In genomic region chr1:35469185-35469753, GRCm38 (mm10) we compare ENCODE assay signal across 9 mouse cellular contexts.
DNase-seq lines count a peak whose midpoint lies in the region; ATAC-seq and TF ChIP-seq lines count a peak whose summit lies in the region.
"Had no signal": no experiment of that assay in that cellular context is flagged by ENCODE, and none has a peak within 500 bp of the region (broad histone marks: within the 10 kb centered on the region; RNA-seq: fewer than 3 reads in every experiment).

No protein-coding gene starts in this region.

- H3K4me2 ChIP-seq in midbrain, embryonic 11.5 days: no peak overlapping the region
- no peak overlapping the region for H3K4me2 ChIP-seq in hindbrain, embryonic 13.5 days
- H3K4me2 ChIP-seq in midbrain, postnatal 0 days (ENCODE audit: low read depth, low read length, poor library complexity, severe bottlenecking): no peak overlapping the region
- no peak overlapping the region for H3K4me2 ChIP-seq in intestine, embryonic 15.5 days (replicated peaks)

- no peak overlapping the region for H3K4me3 ChIP-seq in midbrain, embryonic 10.5 days
- no peak overlapping the region for H3K4me3 ChIP-seq in midbrain, embryonic 11.5 days (ENCODE audit: low read depth, low read length)
- no peak overlapping the region for H3K4me3 ChIP-seq in forebrain, embryonic 10.5 days
- H3K4me3 ChIP-seq in hindbrain, embryonic 13.5 days: no peak overlapping the region
- H3K4me3 ChIP-seq in midbrain, postnatal 0 days (ENCODE audit: low read depth, low read length): no peak overlapping the region
- no peak overlapping the region for H3K4me3 ChIP-seq in intestine, embryonic 15.5 days (replicated peaks)

- H3K9me3 ChIP-seq in midbrain, embryonic 10.5 days (replicated peaks): peaks cover 17% of the 10 kb centered on the region
- peaks cover 3% of the 10 kb centered on the region for H3K9me3 ChIP-seq in midbrain, embryonic 11.5 days (ENCODE audit: control insufficient read depth, low read length)
- peaks cover 21% of the 10 kb centered on the region for H3K9me3 ChIP-seq in forebrain, embryonic 10.5 days
- peaks cover 5% of the 10 kb centered on the region for H3K9me3 ChIP-seq in hindbrain, embryonic 13.5 days
- no peaks in the 10 kb centered on the region for H3K9me3 ChIP-seq in midbrain, postnatal 0 days (ENCODE audit: low read length)
- H3K9me3 ChIP-seq in intestine, embryonic 15.5 days: no peaks in the 10 kb centered on the region

- no peak for TF ChIP-seq CTCF in midbrain, postnatal 0 days (IDR thresholded peaks at IDR 0.05)

- peaks cover 20% of the 10 kb centered on the region for H3K4me1 ChIP-seq in midbrain, embryonic 10.5 days
- 0 out of 2 replicates have a peak, but pooled peaks cover 7% of the 10 kb centered on the region for H3K4me1 ChIP-seq in midbrain, embryonic 11.5 days (ENCODE audit: control insufficient read depth, insufficient read depth, low read length)
- peaks cover 23% of the 10 kb centered on the region for H3K4me1 ChIP-seq in forebrain, embryonic 10.5 days
- peaks cover 10% of the 10 kb centered on the region for H3K4me1 ChIP-seq in hindbrain, embryonic 13.5 days (replicated peaks)
- H3K4me1 ChIP-seq in midbrain, postnatal 0 days (ENCODE audit: insufficient read depth, low read length): no peaks in the 10 kb centered on the region
- H3K4me1 ChIP-seq in intestine, embryonic 15.5 days (replicated peaks): no peaks in the 10 kb centered on the region

- no peak; the same call in 1 of the 2 replicates for ATAC-seq in midbrain, embryonic 11.5 days (ENCODE audit: low FRiP score)
- ATAC-seq in hindbrain, embryonic 13.5 days (ENCODE audit: low FRiP score): peak; percentile 54; the same call in 1 of the 2 replicates
- ATAC-seq in midbrain, postnatal 0 days (ENCODE audit: low FRiP score): 0 out of 2 replicates have a peak, but pooled peaks have one; percentile 5
- no peak for ATAC-seq in intestine, embryonic 15.5 days

- H3K9ac ChIP-seq in midbrain, embryonic 11.5 days (ENCODE audit: low read length): no peak overlapping the region
- H3K9ac ChIP-seq in hindbrain, embryonic 13.5 days: no peak overlapping the region
- no peak overlapping the region for H3K9ac ChIP-seq in midbrain, postnatal 0 days (replicated peaks; ENCODE audit: low read length, poor library complexity, severe bottlenecking)
- H3K9ac ChIP-seq in intestine, embryonic 15.5 days: no peak overlapping the region

- peak overlapping the region; percentile 55 for H3K27ac ChIP-seq in midbrain, embryonic 10.5 days (replicated peaks)
- no peak overlapping the region for H3K27ac ChIP-seq in midbrain, embryonic 11.5 days (ENCODE audit: low read depth, low read length)
- 0 out of 2 replicates have a peak overlapping the region, but pooled peaks have one; percentile 4 for H3K27ac ChIP-seq in forebrain, embryonic 10.5 days
- H3K27ac ChIP-seq in hindbrain, embryonic 13.5 days: peak overlapping the region; percentile 40; the same call in 1 of the 2 replicates
- no peak overlapping the region for H3K27ac ChIP-seq in midbrain, postnatal 0 days (ENCODE audit: low read depth, low read length)
- H3K27ac ChIP-seq in intestine, embryonic 15.5 days: no peak overlapping the region

- no peaks in the 10 kb centered on the region for H3K36me3 ChIP-seq in midbrain, embryonic 10.5 days
- no peaks in the 10 kb centered on the region for H3K36me3 ChIP-seq in midbrain, embryonic 11.5 days (ENCODE audit: control insufficient read depth, insufficient read depth, low read length)
- no peaks in the 10 kb centered on the region for H3K36me3 ChIP-seq in forebrain, embryonic 10.5 days (replicated peaks)
- H3K36me3 ChIP-seq in hindbrain, embryonic 13.5 days: no peaks in the 10 kb centered on the region
- no peaks in the 10 kb centered on the region for H3K36me3 ChIP-seq in midbrain, postnatal 0 days (ENCODE audit: insufficient read depth, low read length)
- H3K36me3 ChIP-seq in intestine, embryonic 15.5 days: no peaks in the 10 kb centered on the region

- H3K27me3 ChIP-seq in midbrain, embryonic 10.5 days (ENCODE audit: low read depth, poor library complexity, severe bottlenecking): no peaks in the 10 kb centered on the region
- no peaks in the 10 kb centered on the region for H3K27me3 ChIP-seq in midbrain, embryonic 11.5 days (ENCODE audit: control insufficient read depth, insufficient read depth, low read length)
- H3K27me3 ChIP-seq in forebrain, embryonic 10.5 days (ENCODE audit: poor library complexity, severe bottlenecking): no peaks in the 10 kb centered on the region
- no peaks in the 10 kb centered on the region for H3K27me3 ChIP-seq in hindbrain, embryonic 13.5 days
- H3K27me3 ChIP-seq in midbrain, postnatal 0 days (ENCODE audit: insufficient read depth, low read length): no peaks in the 10 kb centered on the region
- H3K27me3 ChIP-seq in intestine, embryonic 15.5 days (replicated peaks): no peaks in the 10 kb centered on the region

- peak; percentile 27 for DNase-seq in midbrain, embryonic 10.5 days (ENCODE audit: low spot score)
- no peak for DNase-seq in midbrain, embryonic 11.5 days (ENCODE audit: low spot score, missing footprints)
- no peak for DNase-seq in forebrain, embryonic 10.5 days (ENCODE audit: extremely low spot score, low spot score)
- DNase-seq in midbrain, postnatal 0 days (ENCODE audit: low spot score): peak; percentile 49
- DNase-seq in urinary bladder, adult 2 months (ENCODE audit: low spot score): no peak
- DNase-seq: heart, postnatal 14 days; kidney, adult 9 months had no signal

- 61% methylated on average over 4 of the region's 4 CpGs for WGBS in midbrain, embryonic 10.5 days
- WGBS in midbrain, embryonic 11.5 days: 52% methylated on average over 4 of the region's 4 CpGs
- WGBS in forebrain, embryonic 10.5 days: 65% methylated on average over 4 of the region's 4 CpGs
- WGBS in hindbrain, embryonic 13.5 days: 17% methylated on average over 4 of the region's 4 CpGs
- WGBS in midbrain, postnatal 0 days: 43% methylated on average over 4 of the region's 4 CpGs
- 69% methylated on average over 4 of the region's 4 CpGs for WGBS in intestine, embryonic 15.5 days

Comparison
In these comparisons a context has a peak if more than half of its experiments do, and no peak if none do; other contexts are left out.
1. DNase-seq: peak in midbrain, embryonic 10.5 days (single experiment) and midbrain, postnatal 0 days (single experiment); none in midbrain, embryonic 11.5 days (single experiment), forebrain, embryonic 10.5 days (single experiment) and urinary bladder, adult 2 months (single experiment).
2. H3K27ac ChIP-seq: peak in midbrain, embryonic 10.5 days (single experiment), forebrain, embryonic 10.5 days (single experiment) and hindbrain, embryonic 13.5 days (single experiment); none in midbrain, embryonic 11.5 days (single experiment), midbrain, postnatal 0 days (single experiment) and intestine, embryonic 15.5 days (single experiment).
3. ATAC-seq: peak in hindbrain, embryonic 13.5 days (single experiment) and midbrain, postnatal 0 days (single experiment); none in midbrain, embryonic 11.5 days (single experiment) and intestine, embryonic 15.5 days (single experiment).